Mouse (Mus musculus) heart, adult 2 months (tissue): ENCODE measurements around the gene Ccdc92b.

Experiments
- CTCF ChIP-seq: fragments of 200-600 bp; IDR thresholded peaks from 2 replicates; pipeline ENCODE4 v1.8.1; 2022; ENCODE audit warnings: antibody characterized with exemption, mild to moderate bottlenecking, moderate library complexity
- POLR2A ChIP-seq: fragments of 200-500 bp; IDR thresholded peaks from 2 replicates; pipeline ENCODE4 v1.6.1; 2011; ENCODE audit warnings: mild to moderate bottlenecking, low read depth, low read length, control low read depth; ENCODE audit not compliant: insufficient read depth

- TF ChIP-seq CTCF (no peak), POLR2A (no peak)
Measured at GRCm38 (mm10) chr11:74664906-74665305, 45.5 kb downstream of the Ccdc92b start.
